Mouse (Mus musculus) heart, embryonic 10.5 days (tissue): ENCODE data around the gene Pdxk. TPM values are rescaled to one million over a fixed set of nuclear protein-coding genes. Genes with fewer than 3 reads are reported as not detected.

Experiments
- DNase-seq: peaks from one replicate; pipeline ENCODE4 v3.0.0-alpha.2; 2017; ENCODE audit warnings: low spot score
- H3K27ac ChIP-seq: fragments of 300-500 bp; sonication (generic); 2 replicates; pipeline ENCODE4 v1.5.1; 2016; ENCODE audit warnings: mild to moderate bottlenecking
- H3K27me3 ChIP-seq: fragments of 300-500 bp; sonication (generic); 2 replicates; pipeline ENCODE4 v1.6.1; 2016; ENCODE audit warnings: mild to moderate bottlenecking; ENCODE audit not compliant: poor library complexity, insufficient read depth, severe bottlenecking
- H3K36me3 ChIP-seq: fragments of 300-500 bp; sonication (generic); 2 replicates; pipeline ENCODE4 v1.6.1; 2016; ENCODE audit warnings: mild to moderate bottlenecking, moderate library complexity
- H3K4me1 ChIP-seq: fragments of 300-500 bp; sonication (generic); 2 replicates; pipeline ENCODE4 v1.6.1; 2016; ENCODE audit warnings: mild to moderate bottlenecking
- H3K4me3 ChIP-seq: fragments of 300-500 bp; sonication (generic); 2 replicates; pipeline ENCODE4 v1.5.1; 2016; ENCODE audit warnings: mild to moderate bottlenecking, moderate library complexity
- H3K9me3 ChIP-seq: fragments of 300-500 bp; sonication (generic); 2 replicates; pipeline ENCODE4 v1.6.1; 2016; ENCODE audit warnings: mild to moderate bottlenecking, moderate library complexity
- WGBS: fragments of 180-500 bp; shearing (Covaris S2); methylation state at CpG from one replicate; pipeline ENCODE4 v1.1.7; 2016; 5-methylcytosine and 5-hydroxymethylcytosine counted together
- polyA plus RNA-seq: library from polyadenylated mRNA; unstranded; fragments of >200 nt; fragmentation: Nextera tagmentation; extraction: Ambion mirVana; gene quantifications from 2 replicates; pipeline ENCODE4 v1.2.1, GENCODE M21; 2016

Pdxk gene
- polyA plus RNA-seq, 1 experiment from 2014 or later: 7.0 TPM

DNA sequence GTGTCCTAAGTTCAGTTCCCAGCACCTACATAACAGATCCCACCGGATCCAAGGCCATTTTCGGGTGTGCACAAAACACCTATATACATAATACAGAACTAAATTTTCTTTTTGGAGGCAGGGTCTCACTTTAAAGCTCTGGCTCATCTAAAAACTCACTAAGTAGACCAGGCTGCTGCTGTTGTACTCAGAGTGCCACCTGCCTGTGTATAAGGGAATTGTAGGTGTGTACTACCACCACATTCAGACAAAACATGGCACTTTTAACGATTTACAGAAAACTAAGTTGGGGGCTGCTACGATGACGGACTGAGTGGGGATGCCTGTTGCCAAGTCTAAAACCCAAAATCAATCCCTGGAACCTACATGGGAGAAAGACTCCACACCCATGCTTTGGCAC is 14.0 kb downstream of the Pdxk start:
- H3K36me3 ChIP-seq: peaks cover 35% of the 10 kb centered on the region
- no peak overlapping the region for H3K27ac ChIP-seq
- H3K9me3 ChIP-seq: no peaks in the 10 kb centered on the region
- H3K27me3 ChIP-seq: no peaks in the 10 kb centered on the region
- H3K4me3 ChIP-seq: no peak overlapping the region
- WGBS: 88% methylated on average over 5 of the region's 5 CpGs
- DNase-seq: no peak
- peaks cover 9% of the 10 kb centered on the region; the same call in 1 of the 2 replicates for H3K4me1 ChIP-seq

- no peak for DNase-seq
- Histone ChIP-seq H3K4me3 (no peak overlapping the region), H3K4me1 (peaks cover under 1% of the 10 kb centered on the region; the same call in 1 of the 2 replicates), H3K36me3 (peaks cover 47% of the 10 kb centered on the region), H3K27me3 (no peaks in the 10 kb centered on the region), H3K27ac (no peak overlapping the region), H3K9me3 (no peaks in the 10 kb centered on the region)
- 84% methylated on average over 3 of the region's 3 CpGs for WGBS
Observed at GRCm38 (mm10) chr10:78447396-78447795, 17.4 kb downstream of the Pdxk start.

- WGBS: 91% methylated on average over 3 of the region's 3 CpGs
- no peak overlapping the region for H3K27ac ChIP-seq
- H3K4me3 ChIP-seq: no peak overlapping the region
- no peaks in the 10 kb centered on the region for H3K9me3 ChIP-seq
- H3K36me3 ChIP-seq: peaks cover 47% of the 10 kb centered on the region
- no peak for DNase-seq
- no peaks in the 10 kb centered on the region for H3K27me3 ChIP-seq
- no peaks in the 10 kb centered on the region for H3K4me1 ChIP-seq
Observed at GRCm38 (mm10) chr10:78446195-78446594, 18.6 kb downstream of the Pdxk start.

DNA sequence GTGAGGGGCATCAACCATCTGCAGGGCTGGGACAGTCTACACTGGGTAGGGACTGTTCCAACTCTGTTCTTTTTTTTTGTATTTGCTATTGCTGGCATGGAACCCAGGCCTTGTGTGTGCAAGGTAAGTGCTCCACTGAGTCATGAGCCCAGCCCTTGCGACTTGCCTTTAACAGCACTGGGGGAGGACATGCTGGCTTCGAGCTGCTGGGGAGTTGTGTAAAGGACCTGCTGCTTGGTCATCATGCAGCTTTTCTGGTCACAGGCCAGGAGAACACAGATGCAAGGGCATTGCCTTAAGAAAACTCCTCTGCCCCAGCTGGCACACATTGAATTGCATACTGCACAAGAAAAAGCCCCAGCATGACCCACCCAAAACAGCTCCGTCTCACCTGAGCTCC is 22.5 kb downstream of the Pdxk start:
- Histone ChIP-seq H3K9me3 (no peaks in the 10 kb centered on the region), H3K27me3 (no peaks in the 10 kb centered on the region), H3K4me3 (no peak overlapping the region), H3K27ac (no peak overlapping the region), H3K36me3 (peaks cover 27% of the 10 kb centered on the region), H3K4me1 (no peaks in the 10 kb centered on the region)
- WGBS: 94% methylated on average over 3 of the region's 3 CpGs
- DNase-seq: no peak

GRCm38 (mm10) chr10:78441606-78442005 is 23.2 kb downstream of the Pdxk start:
- 85% methylated on average over 5 of the region's 5 CpGs for WGBS
- Histone ChIP-seq H3K36me3 (peaks cover 20% of the 10 kb centered on the region), H3K9me3 (no peaks in the 10 kb centered on the region), H3K27ac (no peak overlapping the region), H3K4me3 (no peak overlapping the region), H3K4me1 (no peaks in the 10 kb centered on the region), H3K27me3 (no peaks in the 10 kb centered on the region)
- DNase-seq: no peak

DNA sequence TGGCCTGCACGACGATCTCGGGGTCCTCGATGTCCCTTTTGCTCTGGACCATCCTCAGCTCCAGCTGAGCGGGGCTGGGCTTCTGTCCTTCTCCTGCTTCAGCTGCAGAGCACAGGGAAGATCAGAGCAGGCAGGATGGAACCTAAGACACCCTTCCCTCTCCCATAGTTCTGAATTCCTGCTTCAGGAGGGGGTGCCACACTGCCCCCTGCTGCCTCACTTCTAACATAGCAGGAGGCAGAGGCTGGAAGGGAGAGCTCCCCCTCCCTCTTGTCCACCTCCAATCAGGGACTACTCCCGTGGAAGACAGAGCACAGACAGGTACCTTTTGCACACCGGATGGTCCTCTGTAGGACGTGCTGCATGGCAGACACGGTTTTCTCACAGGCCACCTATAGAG is 24.0 kb downstream of the Pdxk start:
- peaks cover 18% of the 10 kb centered on the region; the same call in 1 of the 2 replicates for H3K36me3 ChIP-seq
- no peaks in the 10 kb centered on the region for H3K4me1 ChIP-seq
- no peak for DNase-seq
- no peak overlapping the region for H3K4me3 ChIP-seq
- no peaks in the 10 kb centered on the region for H3K27me3 ChIP-seq
- 69% methylated on average over 9 of the region's 9 CpGs for WGBS
- H3K9me3 ChIP-seq: no peaks in the 10 kb centered on the region
- H3K27ac ChIP-seq: no peak overlapping the region

DNA sequence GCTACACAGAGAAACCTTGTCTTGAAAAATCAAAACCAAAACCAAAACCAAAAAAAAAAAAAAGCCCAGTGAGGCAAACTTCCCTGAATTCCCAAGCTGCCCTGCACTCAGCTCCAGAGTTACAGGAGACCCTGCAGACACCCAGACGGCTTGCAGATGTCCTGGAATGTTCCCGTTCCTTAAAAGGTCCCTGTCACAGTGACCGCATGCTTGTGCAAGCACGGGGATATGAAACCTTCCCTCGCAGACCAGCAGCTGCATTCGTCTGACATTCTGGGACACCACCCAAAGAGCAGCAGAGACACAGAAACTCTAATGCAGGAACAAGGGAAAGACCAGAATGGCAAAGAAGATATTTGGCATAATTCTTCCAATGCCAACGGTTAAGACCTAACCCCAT is 24.8 kb downstream of the Pdxk start:
- Histone ChIP-seq H3K36me3 (peaks cover 15% of the 10 kb centered on the region; the same call in 1 of the 2 replicates), H3K27ac (no peak overlapping the region), H3K9me3 (no peaks in the 10 kb centered on the region), H3K27me3 (no peaks in the 10 kb centered on the region), H3K4me1 (no peaks in the 10 kb centered on the region), H3K4me3 (no peak overlapping the region)
- no peak for DNase-seq
- WGBS: 80% methylated on average over 7 of the region's 7 CpGs

GRCm38 (mm10) chr10:78439550-78439949 is 25.2 kb downstream of the Pdxk start:
- WGBS: 50% methylated on average over 5 of the region's 5 CpGs
- H3K9me3 ChIP-seq: no peaks in the 10 kb centered on the region
- DNase-seq: no peak
- H3K36me3 ChIP-seq: peaks cover 15% of the 10 kb centered on the region; the same call in 1 of the 2 replicates
- H3K4me3 ChIP-seq: no peak overlapping the region
- H3K27me3 ChIP-seq: no peaks in the 10 kb centered on the region
- H3K27ac ChIP-seq: no peak overlapping the region
- peaks cover 2% of the 10 kb centered on the region; the same call in 1 of the 2 replicates for H3K4me1 ChIP-seq

- Histone ChIP-seq H3K36me3 (peaks cover 9% of the 10 kb centered on the region; the same call in 1 of the 2 replicates), H3K27ac (no peak overlapping the region), H3K9me3 (no peaks in the 10 kb centered on the region), H3K4me1 (peaks cover 4% of the 10 kb centered on the region; the same call in 1 of the 2 replicates), H3K4me3 (no peak overlapping the region), H3K27me3 (no peaks in the 10 kb centered on the region)
- peak; percentile 86 for DNase-seq
- WGBS: 10% methylated on average over 5 of the region's 5 CpGs
Observed at GRCm38 (mm10) chr10:78438094-78438493, 26.7 kb downstream of the Pdxk start.

GRCm38 (mm10) chr10:78432853-78433252 is 31.9 kb downstream of the Pdxk start:
- DNase-seq: no peak
- no peak overlapping the region for H3K4me3 ChIP-seq

DNA sequence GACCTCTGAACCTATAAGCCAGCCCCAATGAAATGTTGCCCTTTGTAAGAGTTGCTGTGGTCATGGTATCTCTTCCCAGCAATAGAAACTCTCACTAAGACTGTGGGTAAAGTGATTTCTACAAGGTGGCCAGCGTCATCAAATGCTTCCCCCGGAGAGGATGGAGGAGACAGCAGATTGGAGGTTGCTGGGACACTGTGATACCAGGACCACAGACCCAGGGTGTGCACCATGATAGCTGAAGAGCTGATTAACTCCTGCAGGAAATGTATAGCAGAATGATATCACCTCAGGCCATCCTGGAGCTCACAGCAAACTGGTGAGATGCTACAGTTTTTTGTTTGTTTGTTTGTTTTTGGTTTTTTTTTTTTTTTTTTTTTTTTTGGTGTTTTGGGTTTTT is 35.0 kb downstream of the Pdxk start:
- Histone ChIP-seq H3K36me3 (peaks cover 25% of the 10 kb centered on the region), H3K27ac (no peak overlapping the region), H3K4me1 (peaks cover 17% of the 10 kb centered on the region), H3K4me3 (no peak overlapping the region), H3K9me3 (no peaks in the 10 kb centered on the region), H3K27me3 (no peaks in the 10 kb centered on the region)
- WGBS: 71% methylated on average over 2 of the region's 2 CpGs
- DNase-seq: no peak

More at GRCm38 (mm10) chr10:78432853-78433252, 31.9 kb downstream of the Pdxk start:
- H3K4me1 ChIP-seq: peaks cover 4% of the 10 kb centered on the region; the same call in 1 of the 2 replicates
- H3K36me3 ChIP-seq: peaks cover 14% of the 10 kb centered on the region
- 60% methylated on average over 3 of the region's 3 CpGs for WGBS
- H3K27ac ChIP-seq: no peak overlapping the region
- H3K9me3 ChIP-seq: no peaks in the 10 kb centered on the region
- no peaks in the 10 kb centered on the region for H3K27me3 ChIP-seq

- WGBS: 89% methylated on average over 5 of the region's 5 CpGs
- no peak for DNase-seq
- Histone ChIP-seq H3K27me3 (no peaks in the 10 kb centered on the region), H3K9me3 (no peaks in the 10 kb centered on the region), H3K4me1 (peaks cover 13% of the 10 kb centered on the region), H3K4me3 (no peak overlapping the region), H3K36me3 (peaks cover 25% of the 10 kb centered on the region), H3K27ac (no peak overlapping the region)
Observed at GRCm38 (mm10) chr10:78429180-78429579, 35.6 kb downstream of the Pdxk start.

GRCm38 (mm10) chr10:78428070-78428469 is 36.7 kb downstream of the Pdxk start:
- no peak for DNase-seq
- H3K4me3 ChIP-seq: no peak overlapping the region
- peaks cover 13% of the 10 kb centered on the region for H3K4me1 ChIP-seq
- peaks cover 25% of the 10 kb centered on the region for H3K36me3 ChIP-seq
- no peak overlapping the region for H3K27ac ChIP-seq
- WGBS: 89% methylated on average over 11 of the region's 11 CpGs
- H3K9me3 ChIP-seq: no peaks in the 10 kb centered on the region
- no peaks in the 10 kb centered on the region for H3K27me3 ChIP-seq

GRCm38 (mm10) chr10:78426117-78426735 is 38.5 kb downstream of the Pdxk start:
- H3K4me3 ChIP-seq: peak overlapping the region; percentile 86
- H3K27ac ChIP-seq: peak overlapping the region; percentile 92
- WGBS: 45% methylated on average over 6 of the region's 6 CpGs
- H3K36me3 ChIP-seq: peaks cover 25% of the 10 kb centered on the region
- DNase-seq: no peak
- H3K9me3 ChIP-seq: no peaks in the 10 kb centered on the region
- no peaks in the 10 kb centered on the region for H3K27me3 ChIP-seq
- peaks cover 13% of the 10 kb centered on the region for H3K4me1 ChIP-seq
